Mouse (Mus musculus): ENCODE results near the gene Vrk3.

GRCm38 (mm10) chr7:44824872-44825271 lies 76.7 kb downstream of the Vrk3 start:
- TF ChIP-seq GATA1 (IDR thresholded peaks at IDR 0.05; ENCODE audit: low read length) (no peak), TAL1 (IDR thresholded peaks at IDR 0.05; ENCODE audit: low read length) (no peak)

Data from erythroblast, embryonic 14.5 days (primary cell).